Mouse (Mus musculus) hindbrain, postnatal 0 days (tissue): Measurements from ENCODE around the gene Thap8. TPM values are rescaled to one million over a fixed set of nuclear protein-coding genes. Genes with fewer than 3 reads are reported as not detected.

Experiments
- ATAC-seq: fragments of 200-750 bp; cut with Nextera tagmentation; 2 replicates; pipeline ENCODE4 v1.8.0; 2017; ENCODE audit warnings: mild to moderate bottlenecking, moderate TSS enrichment, moderate library complexity
- DNase-seq: peaks from one replicate; pipeline ENCODE4 v3.0.0-alpha.2; 2015; ENCODE audit warnings: low spot score
- H3K27ac ChIP-seq: fragments of 300-500 bp; sonication (generic); 2 replicates; pipeline ENCODE4 v1.5.1; 2014; ENCODE audit warnings: mild to moderate bottlenecking
- H3K27me3 ChIP-seq: fragments of 300-500 bp; sonication (generic); 2 replicates; pipeline ENCODE4 v1.6.1; 2014; ENCODE audit warnings: low read length, mixed read lengths; ENCODE audit not compliant: insufficient read depth
- H3K36me3 ChIP-seq: fragments of 300-500 bp; sonication (generic); 2 replicates; pipeline ENCODE4 v1.6.1; 2014; ENCODE audit warnings: low read length, mixed read lengths; ENCODE audit not compliant: insufficient read depth
- H3K4me1 ChIP-seq: fragments of 300-500 bp; sonication (generic); 2 replicates; pipeline ENCODE4 v1.6.1; 2014; ENCODE audit warnings: antibody characterized with exemption, low read length, mixed read lengths; ENCODE audit not compliant: insufficient read depth
- H3K4me2 ChIP-seq: fragments of 300-500 bp; sonication (generic); 2 replicates; pipeline ENCODE4 v1.6.1; 2014; ENCODE audit warnings: low read depth, mild to moderate bottlenecking, low read length, moderate library complexity, mixed read lengths
- H3K4me3 ChIP-seq: fragments of 300-500 bp; sonication (generic); 2 replicates; pipeline ENCODE4 v1.5.1; 2014; ENCODE audit warnings: low read length
- H3K9ac ChIP-seq: fragments of 300-500 bp; sonication (generic); replicated peaks from 2 replicates; pipeline ENCODE4 v1.6.1; 2014; ENCODE audit warnings: mild to moderate bottlenecking, low read length, moderate library complexity, mixed read lengths
- H3K9me3 ChIP-seq: fragments of 300-500 bp; sonication (generic); 2 replicates; pipeline ENCODE4 v1.6.1; 2016; ENCODE audit warnings: low read length, mixed read lengths
- CTCF ChIP-seq: IDR thresholded peaks from 2 replicates; pipeline ENCODE4 v1.5.1; 2016; ENCODE audit warnings: antibody characterized with exemption, control low read depth, low read depth
- WGBS: fragments of 180-500 bp; shearing (Covaris S2); extraction: QIAGEN DNeasy Blood & Tissue Kit; methylation state at CpG from one replicate; pipeline ENCODE4 v1.1.7; 2014; 5-methylcytosine and 5-hydroxymethylcytosine counted together
- polyA plus RNA-seq: library from polyadenylated mRNA; unstranded; fragments of >200 nt; fragmentation: Nextera tagmentation; extraction: Ambion mirVana; gene quantifications from 2 replicates; pipeline ENCODE4 v1.2.1, GENCODE M21; 2015
- total RNA-seq: library from RNA; depleted of rRNA; stranded (reverse); fragments of >200 nt; gene quantifications from 2 replicates; pipeline ENCODE4 v1.2.3, GENCODE M21; 2014; rRNA removed

Gene Thap8
- total and polyA plus RNA-seq, 2 experiments from 2014 or later = 0.76 to 1.0 TPM

DNA sequence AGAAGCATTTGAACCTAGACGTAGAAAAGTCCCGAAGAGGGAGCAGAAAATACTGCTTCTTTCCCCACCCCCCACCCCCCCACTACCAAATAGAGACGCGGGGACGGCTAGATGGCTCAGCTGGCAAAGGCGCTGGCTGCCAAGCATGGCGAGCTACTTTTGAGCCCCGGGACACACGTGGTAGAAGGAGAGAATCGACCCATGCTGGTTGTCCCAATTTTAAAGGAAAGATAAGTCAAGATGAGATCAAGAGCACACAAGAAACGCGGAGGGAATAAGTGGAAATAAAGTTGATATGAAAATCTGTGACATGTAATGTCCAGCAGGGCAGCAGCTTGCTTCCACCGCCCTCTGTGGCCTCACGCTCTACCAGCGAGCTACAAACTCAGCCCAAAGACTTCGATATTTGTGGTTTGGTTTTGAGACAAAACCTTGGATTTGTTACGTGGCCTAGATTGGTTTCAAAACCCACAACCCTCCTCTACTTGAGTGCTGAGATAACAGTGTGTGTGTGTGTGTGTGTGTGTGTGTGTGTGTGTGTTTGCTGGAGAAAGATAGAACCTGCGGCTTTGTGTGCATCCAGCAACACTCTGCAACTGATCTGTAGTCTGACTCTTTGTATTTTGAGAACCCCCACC, 52.8 kb downstream of the Thap8 start:
- peak; percentile 5; the same call in 1 of the 2 replicates for TF ChIP-seq CTCF
- H3K9ac ChIP-seq = no peak overlapping the region
- 0 out of 2 replicates have a peak overlapping the region, but pooled peaks have one; percentile 9 for H3K4me3 ChIP-seq
- DNase-seq = peak; percentile 7
- H3K36me3 ChIP-seq = no peaks in the 10 kb centered on the region
- H3K27ac ChIP-seq = 0 out of 2 replicates have a peak overlapping the region, but pooled peaks have one; percentile 51
- no peaks in the 10 kb centered on the region for H3K9me3 ChIP-seq
- ATAC-seq = no peak
- peaks cover 16% of the 10 kb centered on the region for H3K4me1 ChIP-seq
- H3K4me2 ChIP-seq = peak overlapping the region; percentile 48
- WGBS = 52% methylated on average over 18 of the region's 18 CpGs
- H3K27me3 ChIP-seq = no peaks in the 10 kb centered on the region

DNA sequence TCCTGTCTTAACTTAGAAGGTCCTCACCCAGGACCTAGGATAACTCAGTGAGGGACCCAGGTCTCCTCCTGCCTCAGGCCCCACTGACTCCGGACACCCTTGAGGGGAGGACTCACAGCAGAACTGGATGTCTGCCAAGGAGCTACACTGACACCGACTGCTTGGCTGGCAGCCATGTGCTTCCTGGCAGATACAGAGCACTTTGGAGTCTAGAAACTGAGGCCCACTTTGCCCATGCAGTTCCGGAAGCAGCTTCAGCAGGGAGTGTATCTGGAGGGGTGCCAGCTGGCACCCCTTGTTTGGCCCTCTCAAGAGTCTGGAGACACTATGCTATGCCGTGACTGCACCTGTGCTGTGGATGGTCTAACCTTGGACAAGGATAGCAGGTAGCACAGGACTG, 53.5 kb downstream of the Thap8 start:
- peaks cover 16% of the 10 kb centered on the region for H3K4me1 ChIP-seq
- H3K4me3 ChIP-seq = no peak overlapping the region
- 18% methylated on average over 4 of the region's 4 CpGs for WGBS
- no peaks in the 10 kb centered on the region for H3K9me3 ChIP-seq
- H3K4me2 ChIP-seq = 0 out of 2 replicates have a peak overlapping the region, but pooled peaks have one; percentile 3
- no peaks in the 10 kb centered on the region for H3K27me3 ChIP-seq
- H3K36me3 ChIP-seq = no peaks in the 10 kb centered on the region
- TF ChIP-seq CTCF = no peak
- H3K9ac ChIP-seq = no peak overlapping the region
- DNase-seq (peak; percentile 88), ATAC-seq (0 out of 2 replicates have a peak, but pooled peaks have one; percentile 10)
- H3K27ac ChIP-seq = peak overlapping the region; percentile 51

DNA sequence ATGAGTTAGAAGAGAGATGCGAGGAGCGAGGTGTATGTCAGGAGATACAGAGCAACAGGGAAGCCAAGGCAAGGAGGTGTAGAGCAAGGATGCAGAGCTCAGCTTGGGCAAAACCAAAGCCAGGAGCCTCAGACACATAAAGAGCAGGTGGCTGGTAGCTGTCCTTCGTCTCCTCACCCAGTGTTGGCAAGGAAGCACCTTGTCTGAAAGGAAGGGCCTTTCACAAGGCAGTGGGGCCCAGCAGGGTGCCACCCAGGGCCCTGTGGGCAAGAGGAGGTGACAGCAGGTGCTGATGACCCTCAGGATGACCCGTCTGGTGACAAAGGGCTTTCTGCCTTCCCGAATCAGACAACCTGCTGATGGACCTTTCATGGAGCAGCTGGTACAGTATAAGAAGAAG, 54.7 kb downstream of the Thap8 start:
- ATAC-seq (no peak), DNase-seq (no peak)
- no peak for TF ChIP-seq CTCF
- Histone ChIP-seq H3K4me2 (no peak overlapping the region), H3K4me3 (no peak overlapping the region), H3K9me3 (no peaks in the 10 kb centered on the region), H3K4me1 (peaks cover 16% of the 10 kb centered on the region), H3K27me3 (no peaks in the 10 kb centered on the region), H3K9ac (no peak overlapping the region), H3K27ac (no peak overlapping the region), H3K36me3 (no peaks in the 10 kb centered on the region)
- 66% methylated on average over 5 of the region's 5 CpGs for WGBS

DNA sequence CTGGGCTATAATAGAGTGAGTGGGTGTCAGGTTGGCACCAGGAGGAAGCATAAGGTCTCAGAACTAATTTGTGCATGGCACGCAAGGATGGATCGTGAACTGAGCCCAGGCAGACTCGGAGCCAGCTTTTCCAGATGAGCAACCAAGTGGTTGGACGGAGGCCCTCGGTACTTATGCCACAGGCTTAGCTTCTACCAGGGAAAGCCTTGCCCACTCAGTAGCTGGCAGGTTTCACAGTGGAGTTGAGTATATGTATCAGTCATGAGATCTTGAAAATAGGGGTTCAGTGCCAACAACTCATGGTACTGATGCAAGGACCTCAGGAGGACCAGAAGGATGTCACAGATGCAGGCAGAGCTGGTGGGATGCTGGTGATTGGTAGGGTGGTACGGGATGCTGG, 55.8 kb downstream of the Thap8 start:
- Histone ChIP-seq H3K4me1 (peaks cover 16% of the 10 kb centered on the region), H3K4me3 (no peak overlapping the region), H3K36me3 (no peaks in the 10 kb centered on the region), H3K27me3 (no peaks in the 10 kb centered on the region), H3K9me3 (no peaks in the 10 kb centered on the region), H3K4me2 (no peak overlapping the region), H3K9ac (no peak overlapping the region), H3K27ac (no peak overlapping the region)
- DNase-seq (peak; percentile 63), ATAC-seq (no peak)
- no peak for TF ChIP-seq CTCF
- WGBS = 56% methylated on average over 6 of the region's 6 CpGs

DNA sequence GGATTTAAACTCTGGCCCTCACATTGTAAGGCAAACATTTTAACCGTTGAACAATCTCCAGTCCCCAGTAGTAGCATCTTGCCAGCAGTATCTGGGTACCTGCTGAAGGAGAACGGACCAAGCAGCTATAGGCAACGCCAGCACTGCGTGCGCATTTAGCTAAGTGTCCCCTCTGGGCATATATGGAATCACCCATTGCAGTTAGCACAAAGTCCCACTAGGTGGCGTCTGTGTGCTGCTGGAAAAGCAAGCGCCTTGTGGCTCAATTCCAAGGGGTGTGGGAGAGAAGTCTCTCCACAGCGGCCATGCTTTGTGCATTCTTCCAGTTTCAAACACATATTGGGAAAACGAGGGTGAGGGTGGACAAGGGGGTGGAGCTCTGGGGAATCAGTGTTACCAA, 56.5 kb downstream of the Thap8 start:
- no peak overlapping the region; the same call in 1 of the 2 replicates for H3K9ac ChIP-seq
- peak overlapping the region; percentile 10; the same call in 1 of the 2 replicates for H3K4me2 ChIP-seq
- TF ChIP-seq CTCF = peak; percentile 99
- 1% methylated on average over 9 of the region's 9 CpGs for WGBS
- peak; percentile 65 for ATAC-seq
- H3K36me3 ChIP-seq = no peaks in the 10 kb centered on the region
- H3K9me3 ChIP-seq = no peaks in the 10 kb centered on the region
- H3K4me1 ChIP-seq = peaks cover 16% of the 10 kb centered on the region
- H3K27ac ChIP-seq = peak overlapping the region; percentile 20; the same call in 1 of the 2 replicates
- DNase-seq = peak; percentile 98
- H3K27me3 ChIP-seq = no peaks in the 10 kb centered on the region
- no peak overlapping the region for H3K4me3 ChIP-seq

DNA sequence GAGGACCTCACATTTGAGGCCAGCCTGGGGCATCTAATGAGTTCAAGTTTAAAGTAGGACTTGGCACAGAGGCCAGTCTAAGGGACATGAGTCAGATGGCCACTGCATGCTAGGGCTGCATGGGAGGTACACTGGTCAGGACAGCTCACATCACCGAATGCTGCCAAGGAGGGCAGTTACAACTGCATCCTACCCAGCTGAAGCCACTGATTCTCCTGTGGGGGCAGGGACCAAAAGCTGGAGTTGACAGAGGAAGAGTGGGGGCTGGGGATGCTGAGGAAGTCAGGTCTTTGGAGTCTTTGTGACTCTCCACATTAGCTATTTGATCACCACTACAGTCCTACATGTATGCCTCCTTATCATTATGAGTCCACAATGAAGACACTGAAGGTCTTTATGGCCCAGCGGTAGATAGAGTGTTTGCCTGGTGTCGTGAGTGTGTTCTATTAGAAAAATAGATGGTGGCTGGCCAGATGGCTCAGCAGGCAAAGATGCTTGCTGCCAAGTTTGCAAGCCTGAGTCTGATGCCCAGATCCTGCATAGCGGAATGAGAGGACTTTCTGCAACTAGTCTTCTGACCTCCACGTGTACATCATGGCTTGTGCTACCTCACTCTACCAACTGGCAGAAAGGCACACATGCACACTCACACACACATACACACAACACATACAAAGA, 59.7 kb downstream of the Thap8 start:
- ATAC-seq = peak; percentile 50; the same call in 1 of the 2 replicates
- Histone ChIP-seq H3K4me1 (0 out of 2 replicates have a peak, but pooled peaks cover 1% of the 10 kb centered on the region), H3K9ac (no peak overlapping the region), H3K9me3 (no peaks in the 10 kb centered on the region), H3K27me3 (no peaks in the 10 kb centered on the region), H3K4me3 (no peak overlapping the region), H3K36me3 (no peaks in the 10 kb centered on the region), H3K27ac (peak overlapping the region; percentile 58), H3K4me2 (no peak overlapping the region)
- WGBS = 45% methylated on average over 5 of the region's 5 CpGs
- TF ChIP-seq CTCF = no peak
- DNase-seq = peak; percentile 72

Other genes starting within 250 kb of the Thap8 start
- 8.4 and 10.1 TPM in 2 replicates for gene Zfp14, start 228.7 kb upstream of the Thap8 start, total RNA-seq
- 5.9 and 6.7 TPM in 2 replicates for gene Zfp14, start 228.7 kb upstream of the Thap8 start, polyA plus RNA-seq
- 2.8 and 5.4 TPM in 2 replicates for gene Zfp82, start 207.2 kb upstream of the Thap8 start, total RNA-seq
- gene Zfp82, start 207.2 kb upstream of the Thap8 start, polyA plus RNA-seq = 4.0 and 4.2 TPM in 2 replicates
- not detected in 2 replicates for gene Gm26920, start 189.7 kb upstream of the Thap8 start, total RNA-seq
- gene Gm26920, start 189.7 kb upstream of the Thap8 start, polyA plus RNA-seq = 1.6 and 2.5 TPM in 2 replicates
- gene Zfp566, start 189.6 kb upstream of the Thap8 start, total RNA-seq = 2.3 and 2.8 TPM in 2 replicates
- 13.7 and 15.5 TPM in 2 replicates for gene Zfp566, start 189.6 kb upstream of the Thap8 start, polyA plus RNA-seq
- 26.8 and 27.4 TPM in 2 replicates for gene Zfp260, start 185.3 kb upstream of the Thap8 start, total RNA-seq
- gene Zfp260, start 185.3 kb upstream of the Thap8 start, polyA plus RNA-seq = 47.7 and 49.4 TPM in 2 replicates
- gene Zfp382, start 158.2 kb upstream of the Thap8 start, total RNA-seq = 7.5 and 12.7 TPM in 2 replicates
- gene Zfp382, start 158.2 kb upstream of the Thap8 start, polyA plus RNA-seq = 11.9 and 13.2 TPM in 2 replicates
- gene Zfp146, start 110.3 kb upstream of the Thap8 start, total RNA-seq = 40.6 and 46.4 TPM in 2 replicates
- gene Zfp146, start 110.3 kb upstream of the Thap8 start, polyA plus RNA-seq = 10.0 and 10.2 TPM in 2 replicates
- gene Cox7a1, start 96.0 kb upstream of the Thap8 start, total RNA-seq = not detected in 2 replicates
- 8.1 and 9.7 TPM in 2 replicates for gene Cox7a1, start 96.0 kb upstream of the Thap8 start, polyA plus RNA-seq
- gene Capns1, start 81.3 kb upstream of the Thap8 start, total RNA-seq = 289 and 322 TPM in 2 replicates
- 83.8 and 84.6 TPM in 2 replicates for gene Capns1, start 81.3 kb upstream of the Thap8 start, polyA plus RNA-seq
- gene Polr2i, start 48.1 kb upstream of the Thap8 start, total RNA-seq = 65.9 and 98.4 TPM in 2 replicates
- 177 and 189 TPM in 2 replicates for gene Polr2i, start 48.1 kb upstream of the Thap8 start, polyA plus RNA-seq
- 123 and 129 TPM in 2 replicates for gene Tbcb, start 47.8 kb upstream of the Thap8 start, total RNA-seq
- 466 and 473 TPM in 2 replicates for gene Tbcb, start 47.8 kb upstream of the Thap8 start, polyA plus RNA-seq
- gene Ovol3, start 44.4 kb upstream of the Thap8 start, total RNA-seq = not detected in 2 replicates
- gene Ovol3, start 44.4 kb upstream of the Thap8 start, polyA plus RNA-seq = not detected in 2 replicates
- 4.3 and 7.0 TPM in 2 replicates for gene Wdr62, start 325 bp downstream of the Thap8 start, total RNA-seq
- 3.7 and 4.0 TPM in 2 replicates for gene Wdr62, start 325 bp downstream of the Thap8 start, polyA plus RNA-seq
- gene Clip3, start 11.6 kb downstream of the Thap8 start, total RNA-seq = 144 and 172 TPM in 2 replicates
- gene Clip3, start 11.6 kb downstream of the Thap8 start, polyA plus RNA-seq = 106 and 118 TPM in 2 replicates
- gene Alkbh6, start 28.6 kb downstream of the Thap8 start, total RNA-seq = 75.4 and 116 TPM in 2 replicates
- 129 and 131 TPM in 2 replicates for gene Alkbh6, start 28.6 kb downstream of the Thap8 start, polyA plus RNA-seq
- 13.2 and 16.5 TPM in 2 replicates for gene Syne4, start 34.7 kb downstream of the Thap8 start, total RNA-seq
- gene Syne4, start 34.7 kb downstream of the Thap8 start, polyA plus RNA-seq = 11.4 and 12.6 TPM in 2 replicates
- gene E130208F15Rik, start 41.6 kb downstream of the Thap8 start, total RNA-seq = 1.8 TPM in 1 of 2 replicates, not detected in the other
- 0.79 TPM in 1 of 2 replicates, not detected in the other for gene E130208F15Rik, start 41.6 kb downstream of the Thap8 start, polyA plus RNA-seq
- 12.9 and 14.7 TPM in 2 replicates for gene Sdhaf1, start 43.8 kb downstream of the Thap8 start, total RNA-seq
- gene Sdhaf1, start 43.8 kb downstream of the Thap8 start, polyA plus RNA-seq = 17.8 and 19.3 TPM in 2 replicates
- 45.9 and 47.4 TPM in 2 replicates for gene Lrfn3, start 82.7 kb downstream of the Thap8 start, total RNA-seq
- 17.5 and 18.1 TPM in 2 replicates for gene Lrfn3, start 82.7 kb downstream of the Thap8 start, polyA plus RNA-seq
- 37.3 and 59.9 TPM in 2 replicates for gene Tyrobp, start 133.7 kb downstream of the Thap8 start, total RNA-seq
- 50.3 and 56.1 TPM in 2 replicates for gene Tyrobp, start 133.7 kb downstream of the Thap8 start, polyA plus RNA-seq
- gene Hcst, start 139.8 kb downstream of the Thap8 start, total RNA-seq = not detected in 2 replicates
- 0.84 and 1.0 TPM in 2 replicates for gene Hcst, start 139.8 kb downstream of the Thap8 start, polyA plus RNA-seq
- gene Nfkbid, start 141.6 kb downstream of the Thap8 start, total RNA-seq = 1.9 and 3.7 TPM in 2 replicates
- 2.1 TPM in 2 replicates for gene Nfkbid, start 141.6 kb downstream of the Thap8 start, polyA plus RNA-seq
- 840 and 852 TPM in 2 replicates for gene Aplp1, start 165.4 kb downstream of the Thap8 start, total RNA-seq
- gene Aplp1, start 165.4 kb downstream of the Thap8 start, polyA plus RNA-seq = 617 and 682 TPM in 2 replicates
- 10.7 and 14.7 TPM in 2 replicates for gene Kirrel2, start 177.6 kb downstream of the Thap8 start, total RNA-seq
- 4.4 and 5.8 TPM in 2 replicates for gene Kirrel2, start 177.6 kb downstream of the Thap8 start, polyA plus RNA-seq
- gene Nphs1, start 178.2 kb downstream of the Thap8 start, total RNA-seq = 2.3 and 2.4 TPM in 2 replicates
- 0.50 and 1.0 TPM in 2 replicates for gene Nphs1, start 178.2 kb downstream of the Thap8 start, polyA plus RNA-seq
- not detected in 2 replicates for gene Prodh2, start 213.5 kb downstream of the Thap8 start, total RNA-seq
- 0.24 TPM in 1 of 2 replicates, not detected in the other for gene Prodh2, start 213.5 kb downstream of the Thap8 start, polyA plus RNA-seq